Mouse (Mus musculus) liver, embryonic 14.5 days (tissue): Measurements from ENCODE around the gene Gm20834. TPM values are rescaled to one million over a fixed set of nuclear protein-coding genes. Genes with fewer than 3 reads are reported as not detected.
"Not testable (repeated sequence)": the region's sequence is repeated elsewhere in the genome, so short reads cannot be mapped to it uniquely, and the experiment has no call there.

Experiments
- ATAC-seq: fragments of 200-750 bp; cut with Nextera tagmentation; 2 replicates; pipeline ENCODE4 v1.8.0; 2017; ENCODE audit warnings: moderate number of reproducible peaks, mild to moderate bottlenecking, moderate library complexity; ENCODE audit not compliant: insufficient read depth
- DNase-seq, 3 experiments: peaks; one replicate each; pipeline ENCODE4 v3.0.0-alpha.2; 2012 to 2013; ENCODE audit warnings: low read depth in 3 of 3, low spot score in 3 of 3
- H3K27ac ChIP-seq: fragments of 300-500 bp; sonication (generic); 2 replicates; pipeline ENCODE4 v1.5.1; 2014; ENCODE audit warnings: moderate library complexity, mild to moderate bottlenecking, control low read depth, inconsistent platforms
- H3K27me3 ChIP-seq: fragments of 300-500 bp; sonication (generic); 2 replicates; pipeline ENCODE4 v1.6.1; 2014; ENCODE audit warnings: mild to moderate bottlenecking, low read length, moderate library complexity; ENCODE audit not compliant: control insufficient read depth, insufficient read depth
- H3K36me3 ChIP-seq: fragments of 300-500 bp; sonication (generic); replicated peaks from 2 replicates; pipeline ENCODE4 v1.6.1; 2014; ENCODE audit warnings: low read depth; ENCODE audit not compliant: control insufficient read depth, insufficient read depth
- H3K4me1 ChIP-seq, 2 experiments: fragments of 200-500 bp in 1 of 2; fragments of 300-500 bp in 1 of 2; sonication (generic) in 1 of 2; replicated peaks; 2 replicates each; pipeline ENCODE4 v1.6.1; 2012 to 2014; ENCODE audit warnings: antibody characterized with exemption in 1 of 2, inconsistent platforms in 1 of 2, low read length in 1 of 2; ENCODE audit not compliant: control insufficient read depth in 2 of 2, insufficient read depth in 2 of 2
- H3K4me2 ChIP-seq: fragments of 300-500 bp; sonication (generic); 2 replicates; pipeline ENCODE4 v1.6.1; 2014; ENCODE audit warnings: low read depth, mild to moderate bottlenecking, control low read depth, moderate library complexity
- H3K4me3 ChIP-seq, 2 experiments: fragments of 200-500 bp in 1 of 2; fragments of 300-500 bp in 1 of 2; sonication (generic) in 1 of 2; 2 replicates each; pipeline ENCODE4 v1.5.1; 2012 to 2014; ENCODE audit warnings: low read depth in 2 of 2, low read length in 2 of 2, mild to moderate bottlenecking in 2 of 2, control low read depth in 1 of 2, inconsistent platforms in 1 of 2, moderate library complexity in 1 of 2; ENCODE audit not compliant: insufficient read depth in 1 of 2
- H3K9ac ChIP-seq: fragments of 300-500 bp; sonication (generic); replicated peaks from 2 replicates; pipeline ENCODE4 v1.6.1; 2014; ENCODE audit warnings: mild to moderate bottlenecking, control low read depth, moderate library complexity
- H3K9me3 ChIP-seq: fragments of 300-500 bp; sonication (generic); 2 replicates; pipeline ENCODE4 v1.6.1; 2016; ENCODE audit warnings: low read length, mixed read lengths; ENCODE audit not compliant: control insufficient read depth
- WGBS: fragments of 180-500 bp; shearing (Covaris S2); extraction: QIAGEN DNeasy Blood & Tissue Kit; methylation state at CpG from one replicate; pipeline ENCODE4 v1.1.7; 2014; ENCODE audit not compliant: insufficient replicate concordance; 5-methylcytosine and 5-hydroxymethylcytosine counted together
- polyA plus RNA-seq, 2 experiments: library from polyadenylated mRNA; depleted of rRNA in 1 of 2; stranded (reverse) in 1 of 2; unstranded in 1 of 2; fragments of >200 nt; fragmentation: Nextera tagmentation in 1 of 2; extraction: Ambion mirVana in 1 of 2; gene quantifications; 2 replicates each; pipeline versions ENCODE4 v1.2.1 to v1.2.3; 2012 to 2014

The Gm20834 gene
- polyA plus RNA-seq (2012; rRNA removed) = not detected in 2 replicates
- polyA plus RNA-seq (2014; fragmentation: Nextera tagmentation; extraction: Ambion mirVana) = not detected in 2 replicates

GRCm38 (mm10) chrY:10324489-10324888 is at the start of gene Gm20834:
Gene Gm20834 (minus strand): TSS chrY:10324589.
- H3K27me3 ChIP-seq, ATAC-seq, H3K4me2 ChIP-seq, H3K9me3 ChIP-seq, H3K4me3 ChIP-seq, H3K9ac ChIP-seq, DNase-seq, H3K27ac ChIP-seq, H3K4me1 ChIP-seq, H3K36me3 ChIP-seq: not testable (repeated sequence)
- WGBS = 20% methylated on average over 4 of the region's 4 CpGs

Other genes with a start within 250 kb of the Gm20834 start
- not detected in 2 replicates for gene Gm21310, start 177.4 kb downstream of the Gm20834 start, polyA plus RNA-seq (2012; rRNA removed)
- not detected in 2 replicates for gene Gm21310, start 177.4 kb downstream of the Gm20834 start, polyA plus RNA-seq (2014; fragmentation: Nextera tagmentation; extraction: Ambion mirVana)
- gene Gm28510, start 88.1 kb upstream of the Gm20834 start, polyA plus RNA-seq (2012; rRNA removed) = not detected in 2 replicates
- gene Gm28510, start 88.1 kb upstream of the Gm20834 start, polyA plus RNA-seq (2014; fragmentation: Nextera tagmentation; extraction: Ambion mirVana) = not detected in 2 replicates
- gene Gm20737, start 211.5 kb upstream of the Gm20834 start, polyA plus RNA-seq (2012; rRNA removed) = not detected in 2 replicates
- gene Gm20737, start 211.5 kb upstream of the Gm20834 start, polyA plus RNA-seq (2014; fragmentation: Nextera tagmentation; extraction: Ambion mirVana) = not detected in 2 replicates
- not detected in 2 replicates for gene Gm21775, start 228.9 kb upstream of the Gm20834 start, polyA plus RNA-seq (2012; rRNA removed)
- gene Gm21775, start 228.9 kb upstream of the Gm20834 start, polyA plus RNA-seq (2014; fragmentation: Nextera tagmentation; extraction: Ambion mirVana) = not detected in 2 replicates